In genomic region chr5:101663621-101664422, GRCm38 (mm10) we compare ENCODE assay signal across 9 mouse cellular contexts. TPM values are rescaled to one million over a fixed set of nuclear protein-coding genes. Genes with fewer than 3 reads are reported as not detected.
DNase-seq lines count a peak whose midpoint lies in the region; ATAC-seq lines count a peak whose summit lies in the region.
"Had no signal": no experiment of that assay in that cellular context is flagged by ENCODE, and none has a peak within 500 bp of the region (broad histone marks: within the 10 kb centered on the region; RNA-seq: fewer than 3 reads in every experiment).

No protein-coding gene starts in this region.

- H3K36me3 ChIP-seq in kidney, embryonic 15.5 days, result no peaks in the 10 kb centered on the region
- no peaks in the 10 kb centered on the region for H3K36me3 ChIP-seq in embryonic facial prominence, embryonic 14.5 days (ENCODE audit: control insufficient read depth, insufficient read depth, low read length)
- no peaks in the 10 kb centered on the region for H3K36me3 ChIP-seq in hindbrain, embryonic 15.5 days
- H3K36me3 ChIP-seq in midbrain, embryonic 15.5 days (replicated peaks), result no peaks in the 10 kb centered on the region

- no peaks in the 10 kb centered on the region for H3K9me3 ChIP-seq in kidney, embryonic 15.5 days (replicated peaks)
- H3K9me3 ChIP-seq in embryonic facial prominence, embryonic 14.5 days (ENCODE audit: control insufficient read depth, low read length), result no peaks in the 10 kb centered on the region
- no peaks in the 10 kb centered on the region for H3K9me3 ChIP-seq in hindbrain, embryonic 15.5 days
- H3K9me3 ChIP-seq in midbrain, embryonic 15.5 days, result no peaks in the 10 kb centered on the region

- no peak overlapping the region for H3K27ac ChIP-seq in kidney, embryonic 15.5 days
- H3K27ac ChIP-seq in embryonic facial prominence, embryonic 14.5 days (replicated peaks; ENCODE audit: low read depth, low read length), result no peak overlapping the region
- H3K27ac ChIP-seq in hindbrain, embryonic 15.5 days (replicated peaks), result peak overlapping the region; percentile 67
- no peak overlapping the region for H3K27ac ChIP-seq in midbrain, embryonic 15.5 days

- peak overlapping the region; percentile 36 for H3K9ac ChIP-seq in kidney, embryonic 15.5 days
- peak overlapping the region; percentile 52 for H3K9ac ChIP-seq in embryonic facial prominence, embryonic 14.5 days (ENCODE audit: low read depth, low read length)
- H3K9ac ChIP-seq in hindbrain, embryonic 15.5 days, result peak overlapping the region; percentile 28
- H3K9ac ChIP-seq in midbrain, embryonic 15.5 days, result peak overlapping the region; percentile 25

- ATAC-seq in kidney, embryonic 15.5 days (replicated peaks; ENCODE audit: low FRiP score), result peak; percentile 4; the same call in 1 of the 2 replicates
- ATAC-seq in embryonic facial prominence, embryonic 14.5 days (ENCODE audit: low read depth), result no peak
- no peak for ATAC-seq in hindbrain, embryonic 15.5 days (ENCODE audit: low FRiP score, low read depth)
- 0 out of 2 replicates have a peak, but pooled peaks have one; percentile 15 for ATAC-seq in midbrain, embryonic 15.5 days (replicated peaks)
- ATAC-seq in megakaryocyte-erythroid progenitor cell, adult 5-6 weeks (replicated peaks; ENCODE audit: low FRiP score, low TSS enrichment, poor library complexity, severe bottlenecking), result no peak

- no peak for DNase-seq in kidney, adult 18-20 months
- DNase-seq in embryonic facial prominence, embryonic 14.5 days (ENCODE audit: low spot score), result no peak
- no peak for DNase-seq in cerebellum, adult 18-20 months
- no peak for DNase-seq in adrenal gland, postnatal 4 days (ENCODE audit: low spot score in 2 of 2)
- DNase-seq: lung, adult 18-20 months had no signal

- H3K27me3 ChIP-seq in kidney, embryonic 15.5 days, result peaks cover 99% of the 10 kb centered on the region
- peaks cover 99% of the 10 kb centered on the region for H3K27me3 ChIP-seq in embryonic facial prominence, embryonic 14.5 days (replicated peaks; ENCODE audit: control insufficient read depth, insufficient read depth, low read length)
- peaks cover 52% of the 10 kb centered on the region for H3K27me3 ChIP-seq in hindbrain, embryonic 15.5 days
- peaks cover 74% of the 10 kb centered on the region for H3K27me3 ChIP-seq in midbrain, embryonic 15.5 days (replicated peaks)

- H3K4me3 ChIP-seq in kidney, embryonic 15.5 days (replicated peaks), result peak overlapping the region; percentile 48
- peak overlapping the region; percentile 40 for H3K4me3 ChIP-seq in embryonic facial prominence, embryonic 14.5 days (ENCODE audit: low read depth, low read length)
- peak overlapping the region; percentile 38 for H3K4me3 ChIP-seq in hindbrain, embryonic 15.5 days
- H3K4me3 ChIP-seq in midbrain, embryonic 15.5 days, result peak overlapping the region; percentile 35

- WGBS in kidney, embryonic 15.5 days, result under 1% methylated on average over 81 of the region's 94 CpGs
- 0% methylated on average over 34 of the region's 94 CpGs for WGBS in embryonic facial prominence, embryonic 14.5 days
- under 1% methylated on average over 75 of the region's 94 CpGs for WGBS in hindbrain, embryonic 15.5 days
- WGBS in midbrain, embryonic 15.5 days, result under 1% methylated on average over 90 of the region's 94 CpGs

- H3K4me2 ChIP-seq in kidney, embryonic 15.5 days, result peak overlapping the region; percentile 83
- H3K4me2 ChIP-seq in embryonic facial prominence, embryonic 14.5 days (ENCODE audit: low read depth, low read length), result peak overlapping the region; percentile 60
- peak overlapping the region; percentile 52 for H3K4me2 ChIP-seq in hindbrain, embryonic 15.5 days
- H3K4me2 ChIP-seq in midbrain, embryonic 15.5 days, result peak overlapping the region; percentile 52

- H3K4me1 ChIP-seq in kidney, embryonic 15.5 days, result peaks cover 40% of the 10 kb centered on the region
- H3K4me1 ChIP-seq in embryonic facial prominence, embryonic 14.5 days (ENCODE audit: control insufficient read depth, insufficient read depth, low read length), result peaks cover 16% of the 10 kb centered on the region
- H3K4me1 ChIP-seq in hindbrain, embryonic 15.5 days (replicated peaks), result peaks cover 23% of the 10 kb centered on the region
- peaks cover 33% of the 10 kb centered on the region for H3K4me1 ChIP-seq in midbrain, embryonic 15.5 days

RNA-seq across cellular contexts. Expression of gene Nkx6-1, which starts 1.0 kb away (rescaled TPM):
- polyA plus RNA-seq in kidney, embryonic 15.5 days (2015; fragmentation: Nextera tagmentation; extraction: Ambion mirVana), result 0.55 and 0.90 TPM in 2 replicates
- 0.18 and 0.25 TPM in 2 replicates for polyA plus RNA-seq in embryonic facial prominence, embryonic 14.5 days (2014; fragmentation: Nextera tagmentation; extraction: Ambion mirVana)
- 6.2 and 6.4 TPM in 2 replicates for polyA plus RNA-seq in hindbrain, embryonic 15.5 days (2015; fragmentation: Nextera tagmentation; extraction: Ambion mirVana)
- polyA plus RNA-seq in midbrain, embryonic 15.5 days (2015; fragmentation: Nextera tagmentation; extraction: Ambion mirVana), result 2.1 and 2.5 TPM in 2 replicates
- total RNA-seq in adrenal gland, postnatal 4 days (2021), result 1 to 10 TPM in 1 of 2 experiments, not detected in 1; 1.8 TPM
- total RNA-seq in megakaryocyte-erythroid progenitor cell, adult 5-6 weeks (2014; fragmentation: Nextera tagmentation), result not detected in 2 replicates
- not detected in 2 replicates for total RNA-seq in megakaryocyte-erythroid progenitor cell, adult 5-6 weeks (2017)

Comparison
In these comparisons a context has a peak if more than half of its experiments do, and no peak if none do; other contexts are left out.
1. ATAC-seq: peak in kidney, embryonic 15.5 days (single experiment) and midbrain, embryonic 15.5 days (single experiment); none in embryonic facial prominence, embryonic 14.5 days (single experiment), hindbrain, embryonic 15.5 days (single experiment) and megakaryocyte-erythroid progenitor cell, adult 5-6 weeks (single experiment).
2. Peak in every context shown above with its lines, with median percentiles within 50 percentile points of each other: H3K4me2 ChIP-seq, H3K4me3 ChIP-seq and H3K9ac ChIP-seq.